Mouse (Mus musculus): ENCODE measurements at regions not wholly inside any gene's neighbourhood (a gene's known extent, or its start where the extent isn't known, plus 50 kb on each side); places are given as distances from the start of the nearest gene placed in this dataset.

DNA sequence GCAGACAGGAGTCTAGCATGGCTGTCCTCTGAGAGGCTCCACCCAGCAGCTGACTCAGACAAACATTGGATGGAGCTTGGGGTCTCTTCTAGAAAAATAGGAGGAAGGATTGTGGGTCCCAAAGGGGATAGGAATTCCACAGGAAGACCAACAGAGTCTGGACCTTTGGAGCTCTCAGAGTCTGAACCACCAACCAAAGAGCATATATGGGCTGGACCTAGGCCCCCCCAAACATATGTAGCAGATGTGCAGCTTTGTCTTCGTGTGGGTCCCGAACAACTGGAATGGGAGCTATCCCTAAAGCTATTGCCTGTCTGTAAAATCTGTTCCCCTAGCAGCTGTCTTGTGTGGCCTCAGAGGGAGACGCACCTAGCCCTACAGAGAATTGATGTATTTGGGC, 50.1 kb upstream of the Cpm start:
- Histone ChIP-seq H3K27ac (no peak overlapping the region), H3K36me3 (ENCODE audit: inconsistent target) (no peaks in the 10 kb centered on the region), H3K79me2 (ENCODE audit: inconsistent target) (no peaks in the 10 kb centered on the region), H3K4me3 (ENCODE audit: inconsistent target) (no peak overlapping the region)
- WGBS (ENCODE audit: missing documents) = 90% methylated on average over 3 of the region's 3 CpGs

DNA sequence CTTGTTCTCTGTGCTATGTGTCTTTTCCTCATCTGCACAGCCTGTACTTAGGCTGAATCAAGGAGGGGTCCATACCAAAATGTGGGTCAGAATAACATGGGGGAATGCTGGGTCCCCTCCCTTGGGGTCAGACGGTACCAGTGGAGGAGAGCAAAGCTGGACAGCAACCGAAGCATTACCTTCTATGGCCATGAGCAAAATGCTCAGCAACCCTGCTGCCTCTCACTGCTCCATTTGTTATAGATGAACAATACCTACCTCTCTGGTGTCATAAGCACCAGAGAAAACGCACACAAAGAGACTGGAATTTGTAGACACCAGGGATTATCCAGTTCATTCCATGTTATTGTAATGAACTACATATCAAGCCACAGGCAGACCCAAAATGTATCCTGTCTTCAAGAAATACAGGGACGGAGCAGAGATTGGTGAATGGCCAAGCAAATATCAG, 50.6 kb upstream of the Cpm start:
- no peak overlapping the region for H3K27ac ChIP-seq
- WGBS (ENCODE audit: missing documents) = 92% methylated on average over 4 of the region's 4 CpGs
- no peak overlapping the region for H3K4me3 ChIP-seq (ENCODE audit: inconsistent target)

DNA sequence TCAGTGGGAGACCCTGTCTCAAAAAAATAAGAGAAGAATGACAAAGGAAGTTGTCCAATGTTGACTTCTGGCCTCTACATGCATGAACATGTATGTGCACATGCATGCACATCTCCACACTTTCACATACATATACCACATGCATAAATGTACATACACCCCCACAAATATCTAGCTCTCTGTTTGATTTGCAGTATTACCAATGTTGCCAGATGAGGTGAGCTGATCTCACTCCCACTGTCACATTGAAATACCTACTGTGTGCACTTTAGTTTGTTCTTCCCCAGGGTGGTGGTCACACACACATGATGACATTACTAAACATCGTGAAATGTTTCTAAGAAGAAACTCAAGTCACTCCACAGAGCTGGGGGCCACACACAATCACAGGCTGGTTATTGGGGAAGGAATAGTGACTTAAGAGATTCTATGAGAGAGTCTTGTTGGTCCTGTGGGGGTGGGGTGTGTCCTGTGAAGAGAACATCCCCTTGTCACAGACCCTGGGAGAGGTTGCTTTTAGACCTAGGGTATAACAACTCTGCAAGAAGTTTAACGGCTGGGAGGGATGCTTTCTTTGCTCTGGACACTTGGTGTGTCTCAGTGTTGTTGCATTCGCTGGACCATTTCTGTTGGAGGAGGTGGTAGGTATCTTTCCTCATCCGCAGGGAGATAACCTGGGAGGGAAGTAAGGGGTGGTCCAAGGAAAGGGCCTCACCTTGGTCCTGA, 51.2 kb upstream of the Cpm start:
- 98% methylated on average over 4 of the region's 4 CpGs for WGBS (ENCODE audit: missing documents)
- Histone ChIP-seq H3K36me3 (ENCODE audit: inconsistent target) (no peaks in the 10 kb centered on the region), H3K4me3 (ENCODE audit: inconsistent target) (no peak overlapping the region), H3K27ac (no peak overlapping the region), H3K79me2 (ENCODE audit: inconsistent target) (no peaks in the 10 kb centered on the region)

More for the DNA sequence above, 50.6 kb upstream of the Cpm start:
- H3K36me3 ChIP-seq (ENCODE audit: inconsistent target) = no peaks in the 10 kb centered on the region
- H3K79me2 ChIP-seq (ENCODE audit: inconsistent target) = no peaks in the 10 kb centered on the region

DNA sequence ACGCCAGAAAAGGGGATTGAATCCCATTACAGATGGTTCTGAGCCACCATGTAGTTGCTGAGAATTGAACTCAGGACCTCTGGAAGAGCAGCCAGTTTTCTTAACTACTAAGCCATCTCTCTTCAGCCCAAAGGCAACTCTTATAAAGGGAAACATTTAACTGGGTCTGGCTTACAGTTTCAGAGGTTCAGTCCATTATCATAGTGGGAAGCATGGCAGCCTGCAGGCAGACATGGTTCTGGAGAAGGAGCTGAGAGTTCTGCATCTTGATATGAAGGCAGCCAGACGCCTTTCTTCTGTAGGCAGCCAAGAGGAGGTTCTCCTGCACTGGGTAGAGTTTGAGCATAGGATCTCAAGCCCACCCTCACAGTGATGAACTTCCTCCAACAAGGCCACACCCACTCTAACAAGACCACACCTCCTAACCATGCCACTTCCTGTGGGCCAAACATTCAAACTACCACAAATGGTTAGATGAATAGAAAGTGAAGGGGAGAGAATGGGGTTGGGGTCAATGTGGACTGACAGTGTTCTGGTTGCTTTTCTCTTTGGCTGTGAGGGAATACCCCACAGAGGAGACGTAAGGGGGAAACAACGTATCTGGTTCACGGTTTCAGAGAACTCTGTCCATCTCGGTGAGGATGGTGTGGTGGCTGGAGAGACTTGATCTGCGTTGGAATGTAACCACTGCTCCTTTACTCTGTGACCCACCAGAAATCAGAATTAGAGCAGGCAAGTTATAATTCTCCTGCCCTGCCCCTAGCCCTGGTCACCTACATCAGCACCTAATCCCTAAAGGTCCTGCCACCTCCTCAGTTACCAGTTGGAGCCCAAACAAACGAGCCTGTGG, 52.2 kb upstream of the Cpm start:
- Histone ChIP-seq H3K27ac (no peak overlapping the region), H3K36me3 (ENCODE audit: inconsistent target) (no peaks in the 10 kb centered on the region), H3K79me2 (ENCODE audit: inconsistent target) (no peaks in the 10 kb centered on the region), H3K4me3 (ENCODE audit: inconsistent target) (no peak overlapping the region)
- 87% methylated on average over 8 of the region's 8 CpGs for WGBS (ENCODE audit: missing documents)

DNA sequence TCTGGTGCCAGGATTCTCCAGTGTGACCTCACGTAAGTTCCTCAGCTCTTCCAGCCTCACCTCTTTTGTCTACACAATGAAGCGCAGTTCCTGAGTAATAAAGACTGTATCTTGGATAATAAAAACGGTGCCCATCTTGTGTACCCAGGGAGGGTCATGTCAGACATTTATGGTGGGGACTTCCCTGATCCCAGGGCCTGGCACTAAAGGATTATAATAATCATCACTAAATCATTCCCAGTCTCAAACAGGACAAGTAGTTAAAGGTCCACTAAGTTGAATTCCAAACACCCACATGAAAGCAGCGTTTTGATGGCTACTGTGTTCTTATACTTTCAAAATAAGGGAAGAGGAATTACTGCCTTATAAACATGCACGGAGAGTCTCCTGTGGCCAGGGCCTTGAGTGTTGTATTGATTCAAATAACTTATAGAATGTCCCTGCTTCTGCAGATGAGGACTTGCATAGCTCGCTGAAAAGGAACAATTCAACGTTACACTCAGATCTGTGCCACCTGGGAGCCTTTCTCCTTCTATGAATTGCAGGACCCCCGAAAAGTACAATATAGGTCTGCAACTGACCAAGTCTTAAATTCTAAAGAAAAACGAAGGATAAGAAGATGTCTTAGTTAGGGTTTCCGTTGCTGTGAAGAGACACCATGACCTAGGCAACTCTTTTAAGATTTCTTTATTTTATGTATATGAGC, 53.0 kb upstream of the Cpm start:
- 96% methylated on average over 10 of the region's 10 CpGs for WGBS (ENCODE audit: missing documents)
- Histone ChIP-seq H3K27ac (no peak overlapping the region), H3K4me3 (ENCODE audit: inconsistent target) (no peak overlapping the region), H3K79me2 (ENCODE audit: inconsistent target) (no peaks in the 10 kb centered on the region), H3K36me3 (ENCODE audit: inconsistent target) (no peaks in the 10 kb centered on the region)

DNA sequence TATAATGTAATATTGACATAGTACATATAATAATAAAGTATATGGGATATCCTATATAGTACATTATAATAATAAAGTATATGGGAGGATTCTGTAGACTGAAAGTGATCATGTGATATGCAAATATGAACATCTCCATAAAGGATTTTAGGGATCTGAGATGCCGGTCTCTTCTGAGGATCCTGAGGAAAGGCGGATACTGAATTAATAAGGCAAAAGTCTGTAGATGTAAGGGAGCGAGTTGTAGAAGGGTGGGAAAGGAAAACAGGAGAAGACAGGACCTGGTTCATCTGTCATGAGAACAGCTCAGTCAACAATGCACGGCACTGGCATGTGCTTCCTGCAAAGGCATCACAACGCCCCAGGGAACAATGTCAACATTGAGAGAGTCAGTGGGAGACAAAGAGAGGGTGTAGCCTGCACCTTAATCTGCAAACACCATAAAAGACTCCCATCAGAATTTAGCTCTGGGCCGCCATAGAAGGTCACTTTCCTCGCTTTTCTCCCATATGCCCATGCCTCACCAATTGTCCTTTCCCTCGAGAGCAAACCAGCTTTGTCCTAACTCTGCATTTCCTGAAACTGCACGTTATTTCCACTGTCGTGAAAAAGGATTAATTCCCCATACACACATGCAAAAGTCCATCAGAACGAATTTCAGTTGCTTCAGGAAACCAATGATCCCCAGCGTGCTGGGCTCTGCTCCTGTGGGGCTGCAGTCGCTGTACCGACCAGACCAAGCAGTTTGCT, 53.7 kb upstream of the Cpm start:
- no peaks in the 10 kb centered on the region for H3K79me2 ChIP-seq (ENCODE audit: inconsistent target)
- 84% methylated on average over 14 of the region's 14 CpGs for WGBS (ENCODE audit: missing documents)
- no peak overlapping the region for H3K4me3 ChIP-seq (ENCODE audit: inconsistent target)
- H3K27ac ChIP-seq = no peak overlapping the region
- H3K36me3 ChIP-seq (ENCODE audit: inconsistent target) = no peaks in the 10 kb centered on the region

DNA sequence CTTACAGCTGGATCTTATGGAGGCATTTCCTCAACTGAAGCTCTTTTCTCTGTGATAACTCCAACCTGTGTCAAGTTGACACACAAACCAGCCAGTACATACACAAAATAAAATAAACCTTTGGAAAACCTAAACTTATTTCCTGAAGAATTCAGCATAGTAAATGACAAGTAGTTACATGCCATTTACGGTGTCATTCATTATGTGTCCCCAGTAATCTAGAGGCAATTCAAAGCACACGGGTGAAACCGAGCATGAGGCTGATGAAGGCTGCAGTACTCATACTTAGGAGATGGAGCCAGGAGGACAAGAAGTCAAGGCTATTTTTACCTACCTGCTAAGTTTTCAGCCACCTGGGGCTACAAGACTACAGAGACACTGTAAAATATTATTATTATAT, 54.4 kb upstream of the Cpm start:
- H3K27ac ChIP-seq = no peak overlapping the region
- WGBS (ENCODE audit: missing documents) = 85% methylated on average over 3 of the region's 3 CpGs
- H3K4me3 ChIP-seq (ENCODE audit: inconsistent target) = no peak overlapping the region
- H3K79me2 ChIP-seq (ENCODE audit: inconsistent target) = no peaks in the 10 kb centered on the region
- H3K36me3 ChIP-seq (ENCODE audit: inconsistent target) = no peaks in the 10 kb centered on the region

DNA sequence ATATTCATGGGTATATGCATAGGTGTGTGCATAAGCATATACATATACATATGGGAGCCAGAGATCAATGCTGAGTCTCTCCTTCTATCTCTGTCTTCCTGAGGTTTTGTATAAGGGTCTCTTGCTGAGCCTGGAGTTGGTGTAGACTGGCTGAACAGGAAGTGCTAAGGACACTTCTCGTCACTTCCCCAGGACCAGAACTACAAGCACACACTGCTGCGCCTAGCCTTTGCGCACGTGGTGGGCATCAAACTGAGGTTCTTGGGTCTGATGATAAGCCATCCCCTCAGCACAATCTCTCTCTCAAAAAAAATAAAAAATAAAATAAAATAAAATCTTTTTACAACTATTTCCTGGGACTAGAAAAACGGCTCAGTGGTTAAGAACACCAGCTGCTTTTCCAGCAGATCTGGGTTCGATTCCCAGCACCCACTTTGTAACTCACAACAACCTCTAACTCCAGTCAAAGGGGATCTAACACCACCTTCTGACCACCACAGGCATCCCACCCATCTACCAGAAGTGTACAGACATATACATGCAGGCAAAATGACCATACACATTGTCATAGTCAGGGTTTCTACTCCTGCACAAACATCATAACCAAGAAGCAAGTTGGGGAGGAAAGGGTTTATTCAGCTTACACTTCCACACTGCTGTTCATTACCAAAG, 55.1 kb upstream of the Cpm start:
- H3K79me2 ChIP-seq (ENCODE audit: inconsistent target) = no peaks in the 10 kb centered on the region
- H3K27ac ChIP-seq = no peak overlapping the region
- WGBS (ENCODE audit: missing documents) = 86% methylated on average over 6 of the region's 6 CpGs
- no peak overlapping the region for H3K4me3 ChIP-seq (ENCODE audit: inconsistent target)
- H3K36me3 ChIP-seq (ENCODE audit: inconsistent target) = no peaks in the 10 kb centered on the region

DNA sequence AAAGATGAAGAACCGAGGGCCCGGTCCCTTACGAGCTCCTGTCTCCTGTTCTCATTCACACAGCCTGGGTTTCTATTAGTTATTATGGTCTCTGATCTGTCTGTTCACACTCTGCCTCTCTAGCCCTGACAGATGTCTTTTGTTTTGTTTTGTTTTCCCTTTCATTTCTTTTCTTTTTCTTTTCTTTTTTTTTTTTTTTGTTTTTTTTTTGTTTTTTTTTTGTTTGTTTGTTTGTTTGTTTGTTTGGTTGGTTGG, 55.8 kb upstream of the Cpm start:
- Histone ChIP-seq H3K27ac (no peak overlapping the region), H3K4me3 (ENCODE audit: inconsistent target) (no peak overlapping the region), H3K79me2 (ENCODE audit: inconsistent target) (no peaks in the 10 kb centered on the region), H3K36me3 (ENCODE audit: inconsistent target) (no peaks in the 10 kb centered on the region)
- 100% methylated on average over 3 of the region's 3 CpGs for WGBS (ENCODE audit: missing documents)

DNA sequence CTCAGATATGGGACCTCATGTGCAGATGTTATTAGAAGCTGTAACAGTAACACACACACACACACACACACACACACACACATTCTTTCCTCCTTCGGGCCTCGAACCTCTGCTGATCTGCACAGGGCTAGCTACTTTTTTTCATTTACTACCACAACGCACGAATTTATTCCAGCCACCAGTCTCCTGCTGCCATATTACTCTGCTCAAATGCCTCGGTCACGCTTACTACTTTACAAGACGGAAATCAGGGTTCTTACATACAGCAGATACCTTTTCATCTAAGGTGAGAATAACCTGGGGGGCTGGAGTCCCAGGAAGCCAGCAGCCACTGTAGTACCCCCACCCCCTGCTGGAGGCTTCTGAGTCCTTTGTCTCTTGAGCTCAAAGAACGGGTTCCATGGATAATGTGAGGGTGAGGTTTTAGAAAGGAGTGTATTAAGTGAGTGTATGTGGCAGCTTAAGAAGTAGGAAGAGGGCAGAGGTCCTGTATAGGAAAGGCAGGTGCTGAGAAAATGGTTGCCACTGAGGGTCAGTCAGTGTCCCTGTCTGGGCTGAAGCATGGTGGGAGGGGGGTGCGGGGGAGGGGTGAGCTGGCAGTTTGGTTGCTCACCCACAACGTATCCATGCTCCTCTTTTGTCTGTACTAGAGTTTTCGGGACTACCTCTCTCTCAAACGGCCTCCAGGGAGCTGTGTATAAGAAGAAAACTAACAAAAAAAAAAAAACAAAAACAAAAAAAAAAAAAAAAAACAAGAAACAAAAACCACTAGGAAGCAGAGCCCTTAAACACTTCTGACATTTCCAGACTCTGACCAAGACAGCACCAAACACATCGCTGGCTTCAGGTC, 56.3 kb upstream of the Cpm start:
- no peak overlapping the region for H3K4me3 ChIP-seq (ENCODE audit: inconsistent target)
- no peaks in the 10 kb centered on the region for H3K79me2 ChIP-seq (ENCODE audit: inconsistent target)
- no peaks in the 10 kb centered on the region for H3K36me3 ChIP-seq (ENCODE audit: inconsistent target)
- 91% methylated on average over 10 of the region's 13 CpGs for WGBS (ENCODE audit: missing documents)
- H3K27ac ChIP-seq = no peak overlapping the region

DNA sequence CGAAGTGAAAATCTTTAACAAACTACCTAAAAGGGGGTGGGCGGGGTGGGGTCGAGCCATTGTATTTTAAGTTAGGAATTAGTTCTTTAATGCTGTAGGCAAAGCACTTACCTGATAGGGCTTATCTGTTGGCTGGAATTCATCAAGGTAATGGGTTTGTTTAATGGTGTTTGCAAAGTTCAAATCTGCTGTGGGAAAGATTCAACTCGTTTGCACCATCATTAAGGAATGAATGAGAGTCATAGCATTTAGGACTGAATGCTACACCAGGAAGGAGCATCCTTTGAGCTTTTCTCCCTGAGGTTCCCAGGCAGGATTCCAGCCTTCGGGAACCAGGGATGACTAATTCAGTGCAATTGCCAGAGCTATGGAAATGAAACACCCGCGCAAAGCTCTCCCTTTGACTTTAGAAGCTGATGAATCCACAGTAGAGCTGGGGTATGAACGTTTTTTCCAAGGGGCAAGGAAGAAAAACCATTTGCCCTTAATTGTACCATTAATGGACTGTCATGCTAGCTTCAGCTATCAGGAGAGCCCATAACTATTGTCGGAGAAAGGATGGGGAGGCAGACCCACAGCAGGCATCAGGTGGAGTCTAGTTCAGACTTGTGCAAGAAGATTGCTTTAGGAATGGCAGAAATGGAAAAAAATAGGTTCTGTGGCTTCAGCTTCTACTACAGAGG, 57.3 kb upstream of the Cpm start:
- Histone ChIP-seq H3K4me3 (ENCODE audit: inconsistent target) (no peak overlapping the region), H3K27ac (no peak overlapping the region), H3K79me2 (ENCODE audit: inconsistent target) (no peaks in the 10 kb centered on the region), H3K36me3 (ENCODE audit: inconsistent target) (no peaks in the 10 kb centered on the region)
- 26% methylated on average over 9 of the region's 9 CpGs for WGBS (ENCODE audit: missing documents)

DNA sequence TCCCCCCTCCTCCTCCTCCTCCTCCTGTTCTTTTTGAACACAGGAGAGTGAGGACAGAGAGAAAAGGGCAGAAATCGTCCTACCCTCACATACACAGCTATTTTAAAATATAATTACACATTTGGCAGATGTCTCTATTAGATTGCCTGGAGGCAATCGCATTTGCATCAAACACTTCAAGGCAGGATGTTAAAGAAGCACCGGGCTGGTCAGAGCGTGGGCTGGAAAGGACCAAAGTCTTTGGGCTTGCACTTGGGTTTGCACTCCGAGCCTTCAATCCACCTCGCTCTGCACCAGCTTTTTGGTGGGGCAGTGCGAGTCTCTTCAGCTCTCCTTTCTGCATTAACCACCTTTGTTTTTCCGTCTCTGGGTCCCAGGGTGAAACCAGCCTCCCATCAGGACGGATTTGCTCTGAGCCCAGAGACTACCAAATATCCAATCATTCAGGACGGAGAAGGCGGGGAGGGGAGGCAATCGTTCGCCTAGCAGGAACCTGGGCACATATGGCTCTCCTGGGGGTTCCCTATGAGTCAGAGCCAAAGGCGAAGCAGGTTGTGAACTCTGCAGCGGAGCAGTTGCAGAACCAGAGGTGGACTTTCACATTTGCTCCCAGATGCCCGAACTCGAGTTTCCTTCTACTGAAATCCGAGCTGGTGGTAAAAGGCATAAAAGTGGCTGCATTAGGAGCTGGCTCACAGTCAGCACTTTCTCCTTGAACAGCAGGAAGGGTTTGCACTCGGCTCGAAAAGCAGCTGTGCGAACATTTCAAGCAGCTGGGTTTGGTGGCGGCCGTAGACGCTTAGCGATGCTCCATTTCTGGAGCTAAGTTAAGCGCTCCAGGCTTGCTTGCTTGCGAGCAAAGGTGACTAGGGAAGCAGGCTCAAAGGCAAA, 58.1 kb upstream of the Cpm start:
- Histone ChIP-seq H3K27ac (no peak overlapping the region), H3K36me3 (ENCODE audit: inconsistent target) (no peaks in the 10 kb centered on the region), H3K79me2 (ENCODE audit: inconsistent target) (no peaks in the 10 kb centered on the region), H3K4me3 (ENCODE audit: inconsistent target) (no peak overlapping the region; the same call in 1 of the 2 replicates)
- 5% methylated on average over 27 of the region's 27 CpGs for WGBS (ENCODE audit: missing documents)
